Mouse (Mus musculus) layer of hippocampus, adult 2 months (tissue): ENCODE data around the gene Adcy9. TPM values are rescaled to one million over a fixed set of nuclear protein-coding genes. Genes with fewer than 3 reads are reported as not detected.

Source experiments
- DNase-seq, 2 experiments: peaks; one replicate each; pipeline ENCODE4 v3.0.0; 2022; ENCODE audit warnings: low spot score in 2 of 2
- H3K27ac ChIP-seq: fragments of 200-600 bp; 2 replicates; pipeline ENCODE4 v1.8.1; 2022
- H3K4me3 ChIP-seq: fragments of 200-600 bp; 2 replicates; pipeline ENCODE4 v1.8.1; 2022; ENCODE audit warnings: mild to moderate bottlenecking
- CTCF ChIP-seq: fragments of 200-600 bp; conservative IDR thresholded peaks from 2 replicates; pipeline ENCODE4 v1.8.1; 2022; ENCODE audit warnings: antibody characterized with exemption, mild to moderate bottlenecking, moderate library complexity
- total RNA-seq, 2 experiments: library from RNA; stranded (reverse); gene quantifications; 2 replicates each; pipeline ENCODE4 v1.2.3; 2021

The Adcy9 gene
- total RNA-seq, 2 experiments from 2014 or later = 104 to 109 TPM

DNA sequence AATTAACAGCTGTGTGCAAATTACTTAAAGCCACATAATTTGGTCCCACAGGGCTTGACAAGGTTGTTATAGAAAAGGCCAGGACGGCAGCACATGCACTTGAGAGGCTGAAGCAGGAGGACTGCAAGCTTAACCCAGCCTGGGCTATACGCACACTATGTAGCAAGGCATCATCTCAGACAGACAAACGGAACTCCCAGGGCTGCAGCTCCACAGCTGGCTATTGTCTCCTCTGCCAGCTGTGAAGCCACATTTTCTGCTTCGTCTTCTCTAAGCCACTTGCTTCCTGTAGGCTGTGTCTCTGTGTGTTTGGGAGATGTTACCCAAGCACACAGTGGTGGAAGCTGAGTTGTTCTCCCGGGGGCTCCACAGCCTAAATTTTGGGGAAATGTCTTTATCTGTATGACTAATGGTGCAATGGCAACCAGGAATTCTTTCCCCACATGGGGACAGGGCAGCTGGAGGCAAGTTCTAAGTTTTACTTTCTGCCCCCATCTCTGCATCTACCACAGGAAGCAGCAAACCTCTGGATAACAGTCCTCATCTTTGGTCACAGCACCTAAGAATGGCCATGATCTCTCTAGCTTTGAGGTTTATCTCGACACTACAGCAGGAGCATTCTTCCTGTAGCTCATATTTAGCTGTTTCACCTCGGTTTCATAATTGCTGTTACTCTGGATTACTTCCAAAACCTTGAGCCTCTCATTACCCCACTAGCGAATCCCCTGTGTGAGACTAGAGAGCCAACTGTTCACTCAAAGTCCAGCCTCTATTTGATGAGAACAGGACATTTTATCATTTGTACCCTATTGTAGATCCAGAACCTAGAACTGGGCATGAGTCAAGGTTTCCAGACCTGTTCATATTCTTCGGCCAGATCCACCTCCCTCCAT, 6.1 kb downstream of the Adcy9 start:
- TF ChIP-seq CTCF = no peak
- Histone ChIP-seq H3K27ac (peak overlapping the region; percentile 99), H3K4me3 (peak overlapping the region; percentile 94)
- no peak for DNase-seq

DNA sequence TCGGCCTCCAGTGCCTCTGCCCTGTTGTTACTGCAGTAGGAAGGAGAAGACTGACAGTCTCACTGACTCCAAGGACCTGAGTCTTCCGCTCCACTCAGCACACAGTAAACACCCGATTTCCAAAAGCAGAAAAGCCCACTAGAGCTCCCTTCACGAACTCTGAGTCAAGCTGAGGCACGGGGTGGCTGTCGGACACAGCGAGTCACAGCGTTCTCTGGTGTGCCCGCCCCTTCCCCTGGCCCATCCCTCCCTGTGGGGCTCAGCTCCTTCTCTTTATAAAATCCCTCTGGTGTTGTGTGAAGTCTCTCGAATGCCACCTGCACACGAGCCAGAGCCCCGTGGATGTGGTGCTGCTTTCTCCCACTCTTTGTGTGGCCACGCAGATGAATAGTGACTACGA, 7.0 kb downstream of the Adcy9 start:
- H3K4me3 ChIP-seq = peak overlapping the region; percentile 94
- no peak for TF ChIP-seq CTCF
- no peak for DNase-seq
- peak overlapping the region; percentile 99; the same call in 1 of the 2 replicates for H3K27ac ChIP-seq

DNA sequence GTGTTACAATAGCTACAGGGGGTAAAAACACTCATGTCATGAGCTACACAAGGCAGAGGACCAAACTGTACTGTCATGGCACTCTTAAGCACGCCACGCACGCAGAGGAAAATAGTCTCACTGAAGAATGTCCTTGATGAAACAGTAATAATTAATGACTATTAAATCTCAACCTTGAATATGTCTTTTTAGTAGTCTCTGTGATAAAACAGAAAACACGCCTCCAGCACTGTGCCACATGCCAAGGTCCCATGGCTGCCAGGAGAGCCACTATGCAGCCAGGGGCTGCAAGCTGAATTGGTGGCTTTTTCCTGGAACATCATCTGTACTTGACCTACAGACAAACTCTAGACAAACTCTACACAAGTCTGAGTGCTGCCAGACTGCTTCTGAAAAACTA, 8.0 kb downstream of the Adcy9 start:
- Histone ChIP-seq H3K4me3 (peak overlapping the region; percentile 23; the same call in 1 of the 2 replicates), H3K27ac (no peak overlapping the region)
- TF ChIP-seq CTCF = no peak
- no peak for DNase-seq

DNA sequence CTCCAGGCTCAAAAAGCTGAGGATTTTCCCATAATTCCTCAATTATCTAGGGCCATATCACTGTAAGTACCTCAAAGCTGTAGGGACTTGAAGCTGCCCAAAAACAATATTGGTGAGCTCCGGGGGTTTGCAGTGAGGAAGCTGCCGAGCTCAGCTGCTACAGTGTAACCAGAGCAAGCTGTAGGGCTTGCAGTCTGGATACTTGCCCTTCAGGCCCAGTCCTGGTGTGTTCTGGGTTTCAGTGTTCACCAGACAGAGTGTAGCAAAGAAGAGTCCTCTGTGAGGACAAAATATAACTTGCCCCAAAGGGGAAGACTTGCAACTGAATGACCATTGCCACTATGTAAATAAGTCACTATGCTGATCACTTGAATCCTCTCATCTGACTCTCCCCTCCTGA, 9.0 kb downstream of the Adcy9 start:
- Histone ChIP-seq H3K27ac (no peak overlapping the region), H3K4me3 (peak overlapping the region; percentile 13; the same call in 1 of the 2 replicates)
- no peak for TF ChIP-seq CTCF

DNA sequence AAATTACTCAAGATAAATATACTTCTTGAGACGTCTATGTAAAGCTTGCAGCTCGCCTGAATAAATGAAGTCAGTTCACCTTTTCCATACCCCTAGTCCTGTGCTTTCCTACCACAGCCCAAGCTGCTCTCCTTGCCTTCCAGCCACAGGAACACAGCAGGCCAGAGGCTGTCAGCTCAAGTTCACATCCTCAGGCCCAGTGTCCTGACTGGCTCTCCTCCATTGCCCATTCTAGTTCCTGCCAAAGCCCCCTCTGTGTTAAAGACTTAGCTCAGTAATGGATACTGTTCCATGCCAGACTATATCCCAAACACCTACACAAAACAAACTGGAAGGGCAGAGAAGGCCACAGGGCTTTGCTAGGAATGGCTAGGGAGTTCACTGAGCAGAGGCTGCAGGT, 12.8 kb downstream of the Adcy9 start:
- no peak for DNase-seq
- no peak for TF ChIP-seq CTCF

More for the DNA sequence above, 9.0 kb downstream of the Adcy9 start:
- no peak for DNase-seq

DNA sequence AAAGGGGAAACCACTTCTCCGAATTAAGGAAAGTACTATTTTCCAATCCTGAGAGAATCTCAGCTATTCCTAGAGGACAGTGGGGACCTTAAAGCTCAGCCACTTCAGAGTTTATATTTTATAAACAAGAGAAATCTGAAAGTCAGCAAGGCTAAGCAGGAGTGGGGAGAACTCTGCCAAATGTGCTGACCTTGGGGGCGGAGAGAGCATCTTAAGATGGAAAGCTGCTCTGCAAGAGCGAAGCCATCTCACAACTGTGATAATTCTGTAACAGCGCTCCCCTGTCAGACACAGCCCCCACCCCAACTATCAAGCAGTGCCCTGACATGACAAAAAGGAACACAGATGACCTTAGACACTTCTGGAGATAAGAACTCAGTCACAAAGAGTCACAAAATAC, 13.6 kb downstream of the Adcy9 start:
- Histone ChIP-seq H3K4me3 (no peak overlapping the region), H3K27ac (no peak overlapping the region)
- no peak for TF ChIP-seq CTCF
- no peak for DNase-seq

More for the DNA sequence above, 12.8 kb downstream of the Adcy9 start:
- Histone ChIP-seq H3K27ac (no peak overlapping the region), H3K4me3 (no peak overlapping the region)

DNA sequence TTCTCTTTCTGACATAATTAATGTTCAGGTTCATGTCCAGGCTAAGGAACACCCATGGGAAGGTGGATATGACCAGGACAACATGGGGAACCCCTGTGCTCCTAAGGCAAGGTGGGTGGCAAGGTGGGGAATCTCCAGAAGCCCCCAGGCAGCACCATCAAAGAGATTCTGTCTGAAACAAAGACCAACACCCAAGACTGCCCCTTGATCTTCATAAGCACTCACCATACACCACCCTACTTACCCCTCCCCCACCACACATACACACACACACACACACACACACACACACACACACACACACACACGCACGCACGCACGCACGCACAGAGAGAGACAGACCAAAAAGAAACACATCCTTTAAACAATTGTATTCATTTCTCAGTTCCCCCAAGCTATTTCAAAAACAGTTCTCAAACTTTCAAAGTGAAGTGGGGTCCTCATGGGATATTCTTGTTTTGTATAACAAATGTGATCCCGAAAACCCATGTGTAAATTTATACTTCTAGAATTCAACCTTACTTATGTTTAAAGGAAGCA, 14.2 kb downstream of the Adcy9 start:
- H3K4me3 ChIP-seq = no peak overlapping the region
- TF ChIP-seq CTCF = no peak
- no peak for DNase-seq
- H3K27ac ChIP-seq = no peak overlapping the region

DNA sequence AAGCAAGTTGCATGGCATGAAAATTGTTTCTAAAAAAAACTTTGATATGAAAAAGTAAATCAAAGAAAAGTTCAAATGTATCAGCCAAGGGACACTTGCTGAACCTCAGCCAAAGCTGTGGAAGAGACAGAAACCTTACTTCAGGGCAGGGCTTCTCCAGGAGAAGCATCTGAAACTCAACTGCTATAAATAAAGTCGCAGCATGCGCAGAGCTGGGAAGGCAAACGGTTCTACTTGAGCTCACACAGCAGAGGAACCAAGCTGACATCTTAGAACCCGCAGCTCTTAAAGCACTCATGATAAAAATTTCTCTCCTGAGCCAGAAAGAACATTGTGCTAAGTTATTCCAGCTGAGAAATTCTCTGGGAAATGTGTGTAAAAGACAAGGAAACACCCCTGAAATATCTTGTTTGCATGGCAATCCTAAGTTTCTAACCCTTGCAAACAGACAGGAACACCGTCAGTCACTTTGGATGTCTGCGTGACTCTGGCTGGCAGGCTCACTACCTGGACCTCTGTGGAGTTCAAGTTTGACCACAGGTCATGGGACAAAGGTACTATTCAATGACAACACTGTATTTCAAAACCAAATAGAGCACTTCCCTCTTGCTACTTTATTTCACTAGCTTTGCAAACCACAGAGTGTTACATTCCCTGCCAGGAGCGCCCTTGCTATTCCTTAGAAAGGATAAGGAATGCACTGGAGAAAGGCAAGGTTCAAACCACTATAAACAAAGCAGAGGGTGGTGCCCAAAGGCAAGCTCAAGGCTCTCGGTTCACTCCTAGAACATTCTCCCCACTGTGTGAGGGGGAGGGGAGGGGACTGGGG, 15.2 kb downstream of the Adcy9 start:
- no peak for TF ChIP-seq CTCF
- H3K27ac ChIP-seq = peak overlapping the region; percentile 33; the same call in 1 of the 2 replicates
- no peak for DNase-seq
- no peak overlapping the region for H3K4me3 ChIP-seq

DNA sequence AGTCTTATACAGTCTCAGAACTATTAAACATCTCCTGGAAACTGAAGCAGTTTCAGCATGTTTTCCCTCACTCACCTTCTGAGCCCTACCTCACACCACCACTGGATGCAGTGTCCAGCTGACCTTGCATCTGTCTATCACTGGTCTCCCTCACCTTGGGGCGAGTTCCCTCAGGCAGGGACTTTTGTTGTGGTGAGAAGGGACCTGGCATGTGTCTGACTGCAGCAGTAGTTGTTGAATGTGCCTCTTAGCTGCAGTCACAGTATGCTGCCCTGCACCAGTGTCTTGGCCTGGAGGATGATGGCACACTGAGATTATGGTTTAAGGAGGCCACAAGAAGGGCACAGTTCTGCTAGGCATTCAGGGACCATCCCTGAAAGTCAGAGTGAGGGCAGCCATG, 19.2 kb downstream of the Adcy9 start:
- Histone ChIP-seq H3K27ac (0 out of 2 replicates have a peak overlapping the region, but pooled peaks have one; percentile 54), H3K4me3 (no peak overlapping the region)
- TF ChIP-seq CTCF = no peak
- no peak for DNase-seq

DNA sequence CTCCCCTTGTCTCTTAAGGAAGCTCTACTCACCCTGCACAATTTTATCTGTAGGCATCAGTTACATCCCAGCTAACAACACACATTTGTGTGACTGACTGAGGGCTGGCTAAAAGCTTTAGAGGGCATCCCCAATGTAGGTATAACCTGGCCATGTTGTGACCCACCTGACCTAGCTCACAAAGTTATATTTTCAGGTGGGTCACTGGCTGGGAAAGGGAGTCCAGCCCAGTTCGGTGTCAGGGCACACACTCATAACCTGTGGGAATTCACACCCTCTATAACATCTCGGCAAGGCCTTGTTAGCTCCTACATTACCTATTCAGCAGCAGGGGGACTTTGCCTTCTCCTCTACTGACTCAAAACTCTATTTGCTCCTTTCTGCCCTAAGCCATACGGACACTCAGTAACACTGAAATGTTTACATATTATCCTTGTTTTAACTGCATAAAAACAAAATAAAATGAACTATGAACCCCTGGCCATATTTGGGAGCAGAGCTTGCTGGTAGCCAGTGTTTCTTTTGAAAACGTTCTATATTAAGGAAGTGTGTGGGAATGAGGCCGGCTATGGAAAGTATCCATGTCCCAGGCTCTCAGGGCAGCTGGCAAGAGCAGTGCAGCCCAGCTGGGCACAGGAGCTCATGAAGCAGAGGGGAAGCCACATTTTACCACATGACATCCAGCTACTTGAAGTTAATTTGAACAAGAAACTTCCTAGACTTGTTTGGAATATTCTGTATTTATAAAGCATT, 20.7 kb downstream of the Adcy9 start:
- no peak for TF ChIP-seq CTCF
- Histone ChIP-seq H3K4me3 (no peak overlapping the region), H3K27ac (peak overlapping the region; percentile 49)
- DNase-seq = no peak

DNA sequence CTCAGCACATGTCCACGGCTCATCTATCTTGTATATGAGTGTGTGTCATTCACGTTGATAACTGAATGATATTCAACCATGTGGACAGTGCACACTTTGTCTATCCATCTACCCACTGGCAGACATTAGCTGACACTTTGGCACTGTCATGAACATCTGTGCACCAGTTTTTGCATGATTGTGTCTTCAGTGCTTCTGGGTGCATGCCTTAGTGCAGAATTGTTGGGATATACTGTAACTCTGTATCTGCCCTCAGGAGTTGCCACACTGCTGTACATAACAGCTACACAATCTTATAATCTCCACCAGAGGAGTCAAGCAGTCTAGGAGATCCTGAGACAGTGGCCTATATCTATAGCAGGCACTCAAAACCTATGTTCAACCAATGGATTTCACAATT, 21.5 kb downstream of the Adcy9 start:
- Histone ChIP-seq H3K4me3 (no peak overlapping the region), H3K27ac (no peak overlapping the region)
- TF ChIP-seq CTCF = no peak
- DNase-seq = no peak

DNA sequence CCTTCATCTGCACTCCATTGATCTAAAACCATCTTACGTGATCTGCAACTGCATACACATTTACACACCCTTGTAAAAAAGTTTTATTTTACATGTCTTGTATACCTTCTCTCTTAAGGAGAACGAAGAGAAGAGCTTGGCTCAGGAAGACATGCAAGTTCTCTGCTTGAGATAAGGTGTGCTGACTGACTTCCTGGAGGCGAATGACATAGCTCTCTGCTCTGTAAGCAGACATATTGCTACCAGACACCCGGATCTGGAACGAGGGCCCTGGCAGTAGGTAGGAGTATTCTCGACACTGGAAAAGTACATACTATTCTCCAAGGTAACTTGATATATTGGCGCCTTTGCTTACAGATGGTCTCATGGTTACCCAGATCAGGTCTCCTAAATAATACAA, 22.7 kb downstream of the Adcy9 start:
- no peak for DNase-seq
- H3K4me3 ChIP-seq = no peak overlapping the region
- TF ChIP-seq CTCF = no peak

More for the DNA sequence above, 22.7 kb downstream of the Adcy9 start:
- H3K27ac ChIP-seq = no peak overlapping the region
